Mouse (Mus musculus) T-cell, adult 2 months (primary cell): ENCODE data around the gene Ppp1r8.

Experiments
- DNase-seq: peaks from one replicate; pipeline ENCODE4 v3.0.0; 2022; ENCODE audit warnings: low spot score

The Ppp1r8 gene

DNA sequence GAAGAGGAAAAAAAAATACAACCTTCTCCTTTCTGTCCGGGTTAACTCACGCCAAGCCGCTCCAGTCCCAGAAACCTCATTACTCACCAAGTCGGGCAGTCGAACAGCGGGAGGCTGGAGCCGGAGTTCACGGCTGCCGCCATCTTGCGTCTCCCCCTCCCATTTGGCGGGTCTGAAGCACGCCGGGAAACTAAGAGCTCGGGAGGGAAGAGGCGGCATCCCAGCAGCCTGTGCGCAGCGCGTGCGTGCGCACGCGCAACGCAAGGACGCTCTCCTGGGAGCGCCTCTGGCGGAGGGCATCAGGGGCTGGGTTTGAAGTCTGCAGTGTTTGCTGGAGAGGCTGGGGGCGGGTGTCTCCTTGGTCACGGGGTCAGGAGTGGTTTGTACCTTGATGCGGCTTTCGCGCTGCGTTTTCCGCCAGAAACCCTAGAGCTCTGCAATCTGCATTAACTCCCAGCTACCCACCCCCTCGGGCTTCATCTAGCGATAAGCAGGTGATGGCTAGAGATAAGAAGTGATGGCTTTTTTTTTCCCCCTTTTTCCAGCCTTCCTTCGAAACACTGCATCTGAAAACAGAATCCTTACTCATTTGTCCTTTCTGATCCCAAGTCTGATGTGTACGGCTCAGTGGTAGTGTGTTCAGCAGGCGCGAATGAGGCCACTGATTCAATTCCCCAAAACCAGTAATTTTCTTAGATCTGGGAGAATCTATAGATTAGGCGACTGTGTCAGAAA, at the start of gene Ppp1r8:
Gene Ppp1r8 (minus strand): TSS at position 200 of the 735 bp plus-strand sequence.
- DNase-seq: peak; percentile 95

DNA sequence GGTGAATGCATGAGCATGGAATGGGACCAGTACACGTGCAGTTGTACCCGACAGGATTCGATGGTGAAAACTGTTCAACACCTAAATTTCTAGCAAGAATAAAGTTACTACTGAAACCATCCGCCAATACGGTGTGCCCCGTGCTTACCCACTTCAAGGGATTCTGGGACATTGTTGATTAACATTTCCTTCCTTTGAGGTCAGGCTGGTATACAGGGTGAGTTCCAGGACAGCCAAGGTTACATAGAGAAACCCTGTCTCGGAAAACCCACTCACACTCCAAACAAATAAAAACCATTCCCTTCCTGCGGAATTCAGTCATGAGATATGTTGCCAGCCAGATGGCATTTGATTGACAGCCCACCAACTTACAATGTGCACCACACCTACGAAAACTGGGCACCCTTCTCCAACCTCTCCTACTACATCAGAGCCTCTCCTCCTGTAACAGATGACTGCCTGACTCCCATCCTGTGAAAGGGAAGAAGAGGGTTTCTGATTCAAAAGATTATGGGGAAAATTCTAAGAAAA, 41.9 kb upstream of the Ppp1r8 start:
- peak; percentile 12 for DNase-seq

DNA sequence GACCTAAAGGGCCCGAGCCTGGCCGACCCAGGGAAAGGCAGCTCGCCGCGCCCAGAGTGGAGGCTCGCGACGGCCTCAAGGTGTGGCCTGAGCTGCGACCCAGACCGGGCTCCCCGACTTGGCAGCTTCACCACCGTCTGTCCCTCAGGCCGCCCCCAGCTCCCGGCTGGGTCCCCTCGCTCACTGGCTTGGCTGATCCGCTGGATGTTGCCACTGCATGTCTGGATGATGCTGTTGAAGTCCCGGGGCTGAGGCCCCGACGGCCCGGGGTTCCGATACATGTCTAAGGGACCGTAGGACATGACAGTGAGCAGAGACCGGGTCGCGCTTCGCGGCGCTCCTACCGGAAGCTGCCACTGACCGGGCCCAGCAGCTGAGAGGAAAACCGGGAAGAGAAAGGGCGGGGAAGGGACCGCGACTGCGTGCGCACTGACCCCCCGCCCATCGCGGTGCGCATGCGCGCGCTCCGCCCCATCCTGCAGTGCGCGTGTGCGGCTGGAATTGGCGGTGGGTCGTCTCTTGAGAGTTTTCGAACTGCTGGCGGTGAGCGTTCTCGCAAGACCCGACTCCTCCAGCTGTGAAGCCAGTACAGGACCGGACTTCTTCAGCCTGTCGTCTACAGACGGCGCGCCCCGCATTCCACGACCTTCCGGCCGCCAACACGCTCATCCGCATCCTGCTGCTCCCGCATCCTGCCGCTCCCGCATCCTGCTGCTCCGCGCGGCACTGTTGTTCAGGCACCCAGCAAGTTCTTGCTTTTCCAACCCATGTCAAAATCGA, 41.3 kb upstream of the Ppp1r8 start, which contains the start of gene Stx12:
Gene Stx12 (minus strand): TSS at position 446 of the 780 bp plus-strand sequence.
- DNase-seq: peak; percentile 73

DNA sequence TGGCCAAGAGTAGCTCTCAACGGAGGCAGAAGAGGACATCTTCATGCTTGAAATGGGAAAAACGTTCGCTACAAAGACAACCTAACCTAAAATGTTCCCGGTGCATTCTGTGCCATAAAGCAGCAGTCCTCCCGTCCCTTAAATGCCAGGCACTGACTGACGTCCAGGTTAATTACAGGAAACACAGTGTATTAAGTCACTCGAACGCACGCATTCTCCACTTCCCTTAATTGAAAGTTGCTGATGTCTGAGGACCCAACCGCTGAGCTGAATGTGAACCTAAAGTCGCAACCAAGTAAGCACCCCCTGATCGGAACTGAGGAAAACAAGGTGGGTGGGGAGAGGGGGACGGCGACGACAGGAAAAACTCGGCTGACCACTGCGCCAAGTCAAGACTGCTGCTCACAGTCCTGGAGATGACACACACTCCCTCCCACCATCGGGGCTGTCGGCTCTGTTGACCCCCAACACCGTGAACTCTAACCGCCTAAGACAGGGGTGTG, 40.6 kb upstream of the Ppp1r8 start:
- peak; percentile 20 for DNase-seq

DNA sequence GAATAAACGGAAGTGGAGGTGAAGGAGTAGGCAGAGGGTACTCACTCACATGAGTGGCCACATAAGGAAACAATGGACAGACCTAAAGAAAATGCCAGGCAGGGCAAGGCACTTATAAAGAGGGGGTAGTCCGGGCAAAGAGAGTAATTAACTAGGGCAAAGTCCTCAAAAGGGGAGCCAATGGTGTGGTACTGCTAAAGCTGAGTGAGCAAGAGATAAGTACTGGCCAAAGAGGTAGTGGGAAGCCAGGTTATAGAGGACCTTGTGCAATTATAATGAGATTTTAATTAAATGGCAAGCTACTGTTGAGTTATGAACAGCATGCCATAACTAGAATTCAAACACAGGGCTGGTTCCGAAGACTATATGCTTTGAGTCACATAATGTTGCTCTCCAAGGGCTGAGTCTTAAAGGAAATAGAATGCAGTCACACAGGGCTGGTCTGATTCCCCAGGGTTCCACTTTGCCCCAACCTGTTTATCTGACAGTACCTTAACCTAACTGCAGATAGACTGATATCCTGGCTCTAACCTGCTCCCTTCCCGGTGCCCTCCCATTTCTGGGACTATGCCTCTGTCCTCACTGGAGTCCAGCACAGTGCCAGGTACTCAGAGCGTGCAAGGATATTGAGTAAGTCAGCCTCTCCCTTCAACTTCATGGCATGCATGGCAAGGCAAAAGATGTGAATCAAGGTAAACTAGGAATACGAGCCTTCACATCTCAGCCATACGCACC, 31.6 kb upstream of the Ppp1r8 start:
- no peak for DNase-seq

DNA sequence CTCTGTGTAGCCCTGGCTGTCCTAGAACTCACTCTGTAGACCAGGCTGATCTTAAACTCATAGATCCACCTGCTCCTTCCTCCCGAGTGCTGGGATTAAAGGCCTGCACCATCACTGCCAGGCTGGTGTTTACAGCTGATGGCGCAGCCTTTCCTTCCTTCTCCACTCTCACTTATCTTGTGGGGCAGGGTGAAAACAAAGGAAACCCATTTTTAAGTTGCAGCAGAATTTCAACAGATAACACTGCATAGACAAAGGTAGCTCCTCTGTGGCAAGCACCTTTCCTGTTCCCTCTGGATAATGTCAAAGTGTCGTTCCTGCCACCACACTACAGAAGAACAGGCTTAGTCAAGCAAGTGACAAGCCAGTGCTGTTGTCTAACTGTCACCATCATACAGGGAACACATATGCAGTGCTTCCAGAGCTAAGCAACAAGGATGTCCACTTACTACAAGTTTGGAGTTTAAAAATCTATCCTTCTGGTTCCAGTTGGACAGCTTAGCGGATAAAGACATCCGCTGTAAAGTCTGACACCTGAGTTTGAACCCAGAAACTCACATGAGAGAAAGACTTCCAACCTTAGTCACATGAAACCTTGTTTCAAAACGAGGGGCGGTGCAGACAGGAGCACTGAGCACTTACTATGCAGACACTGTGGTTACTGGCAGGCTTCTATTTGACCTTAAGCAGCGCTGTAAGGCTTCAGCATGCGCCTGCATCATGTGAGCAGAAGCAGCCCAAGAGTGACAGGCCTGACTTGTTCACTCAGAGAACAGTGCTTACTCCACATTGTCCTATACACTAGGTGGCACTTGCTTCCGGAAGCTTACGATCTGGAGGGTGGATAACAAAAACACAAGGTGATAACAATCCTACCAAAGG, 30.8 kb upstream of the Ppp1r8 start:
- DNase-seq: no peak

DNA sequence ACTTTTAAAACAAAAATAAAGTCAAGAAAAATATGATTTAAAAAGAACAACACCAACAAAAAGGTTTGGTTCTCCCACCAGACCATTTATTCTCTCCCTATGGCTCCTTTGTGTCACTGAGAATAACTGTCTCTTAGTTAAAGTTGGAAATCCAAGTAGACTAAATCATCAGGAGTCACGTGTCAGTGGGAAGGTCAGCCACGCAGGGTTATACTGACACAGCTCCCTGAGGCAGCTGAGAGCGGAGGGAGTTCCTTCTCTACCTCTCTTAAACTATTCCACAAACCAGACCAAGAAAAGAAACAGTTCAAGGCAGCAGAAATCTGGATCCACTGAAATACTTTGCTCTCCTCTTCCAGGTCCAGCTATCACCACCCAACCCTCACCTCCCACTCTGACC, 28.1 kb upstream of the Ppp1r8 start:
- no peak for DNase-seq

DNA sequence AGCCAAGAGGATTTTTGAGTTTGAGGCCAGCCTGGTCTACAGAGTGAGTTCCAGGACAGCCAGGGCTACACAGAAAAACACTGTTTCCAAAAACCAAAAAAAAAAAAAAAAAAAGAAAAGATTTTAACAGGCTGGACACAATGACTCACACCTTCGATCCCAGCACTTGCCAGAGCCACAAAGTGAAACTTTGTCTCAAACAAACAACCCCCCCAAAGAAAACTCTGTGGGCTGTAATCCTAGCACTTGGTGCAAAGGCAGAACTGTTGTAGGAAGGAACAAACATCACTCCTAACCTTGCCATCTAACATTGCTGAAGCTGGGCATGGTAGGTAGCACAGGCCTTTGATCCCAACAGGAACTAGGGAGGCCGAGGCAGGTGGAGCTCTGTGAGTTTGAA, 21.9 kb upstream of the Ppp1r8 start:
- no peak for DNase-seq

DNA sequence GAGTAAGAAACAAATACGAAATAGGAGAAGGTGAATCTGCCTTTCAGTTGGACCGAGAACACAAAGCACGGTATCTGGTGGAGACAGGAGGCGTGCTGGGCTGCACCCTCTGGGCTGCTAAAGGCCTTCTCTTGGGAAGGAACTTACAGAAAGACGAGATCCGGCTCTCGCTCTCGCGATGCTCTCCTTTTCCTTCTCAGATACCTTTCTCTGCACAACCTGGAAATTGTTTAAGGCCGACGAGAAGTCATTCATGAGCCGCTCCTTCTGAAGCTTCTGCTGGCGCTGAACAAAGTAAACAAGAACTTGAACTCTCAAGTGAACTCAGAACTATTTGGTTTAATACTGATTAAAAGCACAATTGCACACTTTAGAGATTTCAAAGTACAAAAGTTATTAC, 20.0 kb upstream of the Ppp1r8 start:
- no peak for DNase-seq

DNA sequence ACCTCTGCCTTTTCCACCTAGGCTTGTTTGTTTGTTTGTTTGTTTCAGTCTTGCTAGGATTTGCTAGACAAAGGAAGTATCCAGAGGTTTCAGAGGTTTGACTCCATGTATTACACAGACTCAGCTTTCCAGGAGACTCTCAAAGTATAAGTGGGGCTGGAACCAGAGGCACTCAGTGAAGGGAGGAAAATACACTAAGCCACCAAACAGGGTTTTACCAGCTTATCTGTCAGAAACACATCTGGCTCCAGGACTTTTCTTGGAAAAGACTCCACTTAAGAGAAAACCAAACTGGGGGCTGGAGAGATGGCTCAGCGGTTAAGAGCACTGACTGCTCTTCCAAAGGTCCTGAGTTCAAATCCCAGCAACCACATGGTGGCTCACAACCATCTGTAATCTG, 17.9 kb upstream of the Ppp1r8 start:
- no peak for DNase-seq

DNA sequence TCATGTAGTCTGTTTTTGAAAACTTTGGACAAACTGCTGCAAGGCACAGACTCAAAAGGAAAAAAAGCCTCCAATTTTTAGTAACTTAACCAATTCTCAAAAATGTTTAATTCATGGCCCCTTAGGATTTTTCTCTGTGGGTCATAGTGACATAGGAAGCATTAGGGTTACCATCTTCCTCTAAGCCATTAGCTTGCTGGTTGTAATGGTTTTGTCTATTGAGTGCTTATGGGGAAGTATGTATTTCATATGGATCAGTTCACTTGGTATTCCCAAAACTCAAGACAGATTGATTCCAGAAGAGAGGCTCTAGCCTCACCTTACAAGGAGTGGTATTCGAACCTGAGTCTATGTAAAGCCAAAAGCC, 719 bp upstream of the Ppp1r8 start:
- no peak for DNase-seq

DNA sequence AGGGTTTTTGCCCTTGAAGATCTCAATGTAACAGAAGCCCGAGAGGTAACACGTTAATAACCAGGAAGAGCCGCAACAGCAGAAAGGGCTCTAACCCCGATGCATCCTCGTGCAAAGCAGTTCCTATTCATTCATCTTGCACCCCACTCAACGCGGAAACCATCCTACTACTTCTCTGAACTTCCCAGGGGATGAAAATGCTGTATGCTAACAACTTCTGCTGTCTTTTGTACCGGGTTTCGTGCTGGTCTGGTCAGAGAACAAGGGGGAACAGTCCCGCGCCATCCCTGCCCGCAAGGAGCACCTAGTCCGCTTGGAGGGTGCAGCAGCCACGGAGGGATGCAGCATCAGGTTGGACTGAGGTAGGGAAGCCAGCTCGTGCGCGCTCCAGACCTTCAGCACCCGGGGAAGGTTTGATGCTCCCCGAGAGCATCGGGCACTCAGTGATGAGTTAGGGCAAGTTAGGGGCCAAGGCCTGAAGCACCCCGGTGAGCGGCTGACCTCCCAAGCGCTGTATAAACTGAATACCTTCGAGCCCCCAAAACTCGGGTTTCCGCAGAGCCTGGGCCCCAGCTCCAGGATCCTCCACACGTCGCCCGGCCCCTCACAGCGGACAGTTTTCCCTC, 575 bp downstream of the Ppp1r8 start:
- peak; percentile 14 for DNase-seq

DNA sequence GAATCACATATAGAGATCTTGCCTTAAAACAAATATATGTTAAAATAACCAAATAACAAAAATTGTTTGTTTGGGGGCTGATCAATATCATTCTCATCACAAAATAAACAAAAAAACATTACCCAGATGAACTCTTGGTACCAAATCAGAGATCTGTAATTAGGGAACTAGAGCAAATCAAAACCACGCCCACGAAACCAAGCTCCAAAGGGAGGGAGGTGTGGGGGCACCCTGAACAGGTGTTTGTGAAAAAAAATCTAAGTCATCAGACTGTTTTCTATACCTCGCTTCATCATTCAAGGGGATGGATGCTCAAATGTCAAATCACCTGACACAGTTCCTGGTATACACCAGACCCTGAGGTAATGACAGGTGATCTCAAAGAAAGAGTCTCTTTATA, 1.5 kb downstream of the Ppp1r8 start:
- no peak for DNase-seq

DNA sequence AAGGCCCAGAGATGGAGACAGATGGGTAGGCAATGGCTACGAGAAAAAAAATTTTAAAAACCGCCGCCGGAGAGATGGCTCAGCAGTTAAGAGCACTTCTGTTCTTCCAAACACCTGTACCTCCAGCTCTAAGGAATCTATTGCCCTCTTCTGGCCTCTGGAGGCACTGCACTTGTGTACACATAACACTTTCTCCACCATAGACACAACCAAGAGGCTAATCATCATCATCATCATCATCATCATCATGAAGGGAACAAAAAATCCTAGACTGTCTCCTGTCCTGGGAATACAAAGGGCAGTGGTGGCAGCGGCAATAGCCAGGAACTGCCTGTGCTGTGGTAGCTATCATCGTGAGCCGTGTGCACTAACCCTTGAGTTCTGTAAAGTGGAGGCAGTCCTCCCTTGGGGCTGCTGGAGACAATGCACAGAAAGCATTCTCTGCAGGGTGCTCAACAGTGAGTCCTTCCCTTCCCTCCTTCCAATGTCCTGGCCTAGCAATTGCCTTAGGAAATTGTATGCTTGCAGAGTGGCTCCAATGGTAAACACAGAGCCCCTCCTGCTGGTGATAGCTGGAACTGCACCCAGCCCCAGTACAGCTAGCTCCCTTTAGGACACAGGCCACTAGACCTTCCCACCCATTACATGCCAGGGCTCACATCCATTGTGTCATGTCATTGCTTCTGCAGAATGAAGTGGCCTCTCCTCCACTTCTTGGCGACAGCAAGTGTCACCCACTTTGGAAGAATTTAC, 19.2 kb downstream of the Ppp1r8 start:
- peak; percentile 62 for DNase-seq

DNA sequence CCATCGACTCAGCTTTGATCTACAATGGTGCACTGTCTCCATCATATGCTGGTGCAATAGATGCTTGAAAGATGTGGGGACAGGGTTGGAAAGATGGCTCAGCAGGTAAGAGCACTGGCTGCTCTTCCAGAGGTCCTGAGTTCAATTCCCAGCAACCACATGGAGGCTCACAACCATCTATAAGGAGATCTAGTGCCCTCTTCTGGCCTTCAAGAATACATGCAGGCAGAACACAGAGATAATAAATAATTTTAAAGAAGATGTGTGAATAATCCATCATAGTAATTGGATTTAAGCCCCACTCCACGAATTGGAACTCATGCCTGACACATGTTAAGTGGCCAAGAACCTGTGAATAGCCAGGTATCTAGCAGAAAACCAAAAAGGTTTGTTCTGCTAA, 24.5 kb downstream of the Ppp1r8 start:
- no peak for DNase-seq

DNA sequence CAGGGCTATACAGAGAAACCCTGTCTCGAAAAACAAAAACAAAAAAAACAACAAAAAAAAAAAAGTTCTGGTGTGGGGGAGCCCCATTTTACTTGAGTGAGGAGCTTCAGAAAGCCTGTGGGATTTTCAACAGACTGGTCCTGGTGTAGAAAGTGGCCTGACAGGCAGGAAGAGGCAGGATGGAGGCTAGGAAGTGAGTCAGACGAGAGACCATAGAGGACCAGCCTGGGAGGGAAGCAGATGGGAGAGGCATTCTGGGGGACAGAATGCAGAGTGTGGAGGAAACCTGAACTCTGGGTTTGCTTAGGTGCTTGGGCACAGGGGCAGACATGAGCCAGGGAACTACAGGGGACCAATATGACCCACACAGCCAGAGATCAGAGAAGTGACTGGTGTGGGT, 26.1 kb downstream of the Ppp1r8 start:
- no peak for DNase-seq

DNA sequence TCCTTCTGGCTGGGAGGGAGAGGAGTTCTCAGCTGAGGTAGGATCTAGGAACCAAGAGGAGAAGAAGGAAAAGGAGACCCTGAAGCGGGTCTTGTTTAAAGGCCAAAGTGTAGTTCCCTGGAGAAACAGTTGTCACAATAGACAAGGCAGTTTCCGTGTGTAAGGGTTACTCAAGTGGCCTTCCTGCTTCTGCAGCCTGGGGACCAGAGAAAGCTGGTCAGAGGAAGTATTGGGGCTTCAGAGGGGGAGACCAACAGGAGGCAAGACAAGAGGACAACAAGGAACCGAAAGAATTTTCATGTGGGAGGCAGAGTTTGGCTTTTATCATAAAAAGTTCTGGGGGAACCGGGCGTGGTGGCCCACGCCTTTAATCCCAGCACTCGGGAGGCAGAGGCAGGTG, 26.6 kb downstream of the Ppp1r8 start:
- DNase-seq: no peak

DNA sequence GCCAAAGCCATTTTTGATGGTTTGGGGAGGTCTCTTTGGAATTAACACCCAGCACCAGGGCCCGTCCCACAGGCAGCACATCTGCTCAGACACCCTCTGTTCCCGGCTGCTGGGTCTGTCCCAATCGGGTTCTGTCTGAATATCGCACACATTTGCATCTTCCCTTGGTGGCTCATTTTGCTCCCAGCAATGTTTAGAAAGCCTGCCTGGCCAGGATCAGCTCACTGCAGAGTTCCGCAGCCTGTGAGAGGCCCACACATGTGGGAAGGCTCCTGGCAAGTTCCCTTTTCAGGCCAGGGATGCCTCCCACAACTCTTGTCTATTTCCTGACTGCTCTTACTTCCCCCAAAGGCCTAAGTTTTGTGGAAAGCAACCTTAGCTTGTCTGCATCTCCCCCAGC, 33.3 kb downstream of the Ppp1r8 start:
- DNase-seq: no peak

DNA sequence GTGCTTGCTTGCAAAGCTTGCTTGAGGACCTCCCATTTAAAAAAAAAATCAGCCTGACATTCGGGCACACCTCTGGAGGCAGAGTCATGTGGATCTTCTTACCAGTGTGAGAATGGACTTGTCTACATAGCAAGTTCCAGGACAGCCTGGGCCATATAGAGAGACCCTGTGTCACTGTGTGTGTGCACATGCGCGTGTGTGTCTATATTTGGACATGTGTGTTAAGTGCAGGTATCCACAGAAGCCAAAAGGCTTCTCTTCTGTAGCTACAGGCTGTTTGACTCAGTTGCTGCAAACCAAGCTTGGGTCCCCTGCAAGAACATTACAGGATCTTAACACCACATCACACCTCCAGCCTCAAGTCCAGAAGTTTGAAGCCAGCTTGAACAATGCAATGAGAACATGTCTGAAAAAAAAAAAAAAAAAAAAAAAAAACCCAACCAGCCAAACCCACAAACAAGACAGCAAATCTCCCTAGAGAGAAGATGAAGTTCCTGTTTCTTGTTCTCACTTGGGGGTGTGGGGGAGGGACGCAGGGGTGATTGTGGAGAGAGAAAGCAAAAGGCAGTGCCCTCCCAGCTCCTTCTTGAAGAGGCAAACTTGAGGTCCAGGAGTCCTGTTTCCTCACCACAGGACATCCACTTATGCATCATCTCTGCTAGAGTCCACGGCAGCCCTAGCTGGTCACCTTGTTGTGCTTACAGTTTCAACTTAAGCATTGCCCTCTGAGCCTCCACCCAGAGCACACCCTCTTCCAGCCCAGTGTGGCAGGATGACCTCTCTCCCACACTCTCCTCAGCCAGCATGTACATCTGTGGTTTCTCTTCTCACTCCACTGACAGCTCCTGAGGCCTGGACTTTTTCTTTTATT, 35.0 kb downstream of the Ppp1r8 start:
- DNase-seq: no peak
